Mouse (Mus musculus) limb, embryonic 11.5 days (tissue): ENCODE measurements around the gene Il6ra. TPM values are rescaled to one million over a fixed set of nuclear protein-coding genes. Genes with fewer than 3 reads are reported as not detected.

Source experiments
- ATAC-seq: fragments of 200-750 bp; cut with Nextera tagmentation; 2 replicates; pipeline ENCODE4 v1.8.0; 2017; ENCODE audit warnings: low read depth; ENCODE audit not compliant: insufficient number of reproducible peaks, low FRiP score, low TSS enrichment
- DNase-seq: peaks from one replicate; pipeline ENCODE4 v3.0.0-alpha.2; 2015; ENCODE audit warnings: low spot score
- H3K27ac ChIP-seq: fragments of 300-500 bp; sonication (generic); replicated peaks from 2 replicates; pipeline ENCODE4 v1.5.1; 2014; ENCODE audit warnings: low read depth, mild to moderate bottlenecking, low read length
- H3K27me3 ChIP-seq: fragments of 300-500 bp; sonication (generic); 2 replicates; pipeline ENCODE4 v1.6.1; 2014; ENCODE audit warnings: mild to moderate bottlenecking, low read length, mixed read lengths; ENCODE audit not compliant: control insufficient read depth, insufficient read depth
- H3K36me3 ChIP-seq: fragments of 300-500 bp; sonication (generic); 2 replicates; pipeline ENCODE4 v1.6.1; 2014; ENCODE audit warnings: mild to moderate bottlenecking, low read length, moderate library complexity, mixed read lengths; ENCODE audit not compliant: control insufficient read depth, insufficient read depth
- H3K4me1 ChIP-seq: fragments of 300-500 bp; sonication (generic); 2 replicates; pipeline ENCODE4 v1.6.1; 2014; ENCODE audit warnings: low read length, mixed read lengths; ENCODE audit not compliant: control insufficient read depth, insufficient read depth
- H3K4me2 ChIP-seq: fragments of 300-500 bp; sonication (generic); 2 replicates; pipeline ENCODE4 v1.6.1; 2014; ENCODE audit warnings: low read depth, mild to moderate bottlenecking, moderate library complexity; ENCODE audit not compliant: severe bottlenecking
- H3K4me3 ChIP-seq: fragments of 300-500 bp; sonication (generic); 2 replicates; pipeline ENCODE4 v1.5.1; 2014; ENCODE audit warnings: low read depth, low read length
- H3K9ac ChIP-seq: fragments of 300-500 bp; sonication (generic); 2 replicates; pipeline ENCODE4 v1.6.1; 2014; ENCODE audit warnings: mild to moderate bottlenecking, low read length
- H3K9me3 ChIP-seq: fragments of 300-500 bp; sonication (generic); 2 replicates; pipeline ENCODE4 v1.6.1; 2016; ENCODE audit warnings: low read length; ENCODE audit not compliant: control insufficient read depth
- WGBS: fragments of 180-500 bp; shearing (Covaris S2); extraction: QIAGEN DNeasy Blood & Tissue Kit; methylation state at CpG from one replicate; pipeline ENCODE4 v1.1.7; 2014; 5-methylcytosine and 5-hydroxymethylcytosine counted together
- polyA plus RNA-seq: library from polyadenylated mRNA; unstranded; fragments of >200 nt; fragmentation: Nextera tagmentation; extraction: Ambion mirVana; gene quantifications from 2 replicates; pipeline ENCODE4 v1.2.1, GENCODE M21; 2014

The Il6ra gene
- polyA plus RNA-seq, 1 experiment from 2014 or later, result 0.40 TPM

DNA sequence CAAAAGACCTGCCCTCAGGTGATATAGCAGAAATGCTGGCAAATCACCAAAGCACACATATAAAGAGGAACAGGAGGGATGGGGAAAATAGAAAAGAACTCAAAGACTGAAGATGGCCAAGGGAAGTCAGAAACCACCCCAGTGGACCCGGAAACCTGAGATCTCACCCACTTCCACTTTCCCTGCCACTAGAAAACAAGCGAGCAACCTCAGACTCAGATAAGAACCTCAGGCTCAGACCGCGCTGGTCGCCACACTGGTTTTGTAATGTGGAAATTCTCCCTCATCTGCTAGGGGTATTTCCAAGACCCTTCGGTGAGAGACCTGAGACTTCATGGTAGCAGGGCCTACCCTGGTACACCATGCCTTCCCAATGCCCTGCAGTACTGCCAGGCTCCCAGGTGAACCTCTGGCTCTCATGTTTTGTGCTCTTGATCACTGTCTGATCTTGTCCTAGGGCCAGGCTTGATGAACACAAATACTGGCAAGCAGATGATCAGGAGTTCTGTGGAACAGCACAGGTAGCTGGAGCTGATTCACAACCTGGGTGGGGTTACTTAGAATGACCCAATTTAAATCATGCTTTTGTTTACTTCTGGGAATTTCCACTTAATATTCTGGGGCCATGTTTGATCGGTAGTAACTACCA lies 25.3 kb downstream of the Il6ra start:
- 93% methylated on average over 7 of the region's 7 CpGs for WGBS
- H3K27ac ChIP-seq, result no peak overlapping the region
- H3K4me2 ChIP-seq, result no peak overlapping the region
- peaks cover 5% of the 10 kb centered on the region for H3K4me1 ChIP-seq
- no peak overlapping the region for H3K9ac ChIP-seq
- no peak overlapping the region for H3K4me3 ChIP-seq
- H3K36me3 ChIP-seq, result no peaks in the 10 kb centered on the region
- no peaks in the 10 kb centered on the region for H3K9me3 ChIP-seq
- no peaks in the 10 kb centered on the region for H3K27me3 ChIP-seq
- ATAC-seq, result no peak
- DNase-seq, result no peak

DNA sequence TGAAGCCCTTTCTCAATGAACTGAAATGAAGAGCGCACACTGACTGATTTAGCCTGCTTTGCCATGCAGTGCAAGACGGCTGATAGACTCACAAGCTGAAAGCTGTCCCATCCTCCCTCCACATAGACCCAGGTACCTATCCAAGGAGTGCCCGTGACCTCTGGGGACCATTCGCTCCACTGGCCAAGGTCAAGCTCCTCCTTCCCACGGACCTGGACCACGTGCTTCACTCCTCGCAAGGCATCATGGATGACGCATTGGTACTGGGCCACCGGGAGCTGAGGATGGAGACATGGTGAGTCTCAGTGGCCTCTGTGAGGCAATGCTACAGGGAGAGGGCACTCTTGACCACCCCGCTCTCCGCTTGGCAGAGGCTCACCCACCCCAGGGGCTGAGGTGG lies 27.2 kb downstream of the Il6ra start:
- Histone ChIP-seq H3K36me3 (no peaks in the 10 kb centered on the region), H3K27ac (no peak overlapping the region), H3K4me3 (no peak overlapping the region), H3K9me3 (no peaks in the 10 kb centered on the region), H3K4me2 (no peak overlapping the region), H3K9ac (no peak overlapping the region), H3K27me3 (no peaks in the 10 kb centered on the region), H3K4me1 (peaks cover 5% of the 10 kb centered on the region)
- 92% methylated on average over 11 of the region's 11 CpGs for WGBS
- DNase-seq (no peak), ATAC-seq (no peak)

- ATAC-seq (no peak), DNase-seq (no peak)
- Histone ChIP-seq H3K9me3 (no peaks in the 10 kb centered on the region), H3K9ac (no peak overlapping the region), H3K4me2 (no peak overlapping the region), H3K36me3 (no peaks in the 10 kb centered on the region), H3K27me3 (no peaks in the 10 kb centered on the region), H3K4me1 (no peaks in the 10 kb centered on the region), H3K4me3 (no peak overlapping the region), H3K27ac (no peak overlapping the region)
- 83% methylated on average over 4 of the region's 4 CpGs for WGBS
Observed at GRCm38 (mm10) chr3:89883582-89884041, 29.4 kb downstream of the Il6ra start.

DNA sequence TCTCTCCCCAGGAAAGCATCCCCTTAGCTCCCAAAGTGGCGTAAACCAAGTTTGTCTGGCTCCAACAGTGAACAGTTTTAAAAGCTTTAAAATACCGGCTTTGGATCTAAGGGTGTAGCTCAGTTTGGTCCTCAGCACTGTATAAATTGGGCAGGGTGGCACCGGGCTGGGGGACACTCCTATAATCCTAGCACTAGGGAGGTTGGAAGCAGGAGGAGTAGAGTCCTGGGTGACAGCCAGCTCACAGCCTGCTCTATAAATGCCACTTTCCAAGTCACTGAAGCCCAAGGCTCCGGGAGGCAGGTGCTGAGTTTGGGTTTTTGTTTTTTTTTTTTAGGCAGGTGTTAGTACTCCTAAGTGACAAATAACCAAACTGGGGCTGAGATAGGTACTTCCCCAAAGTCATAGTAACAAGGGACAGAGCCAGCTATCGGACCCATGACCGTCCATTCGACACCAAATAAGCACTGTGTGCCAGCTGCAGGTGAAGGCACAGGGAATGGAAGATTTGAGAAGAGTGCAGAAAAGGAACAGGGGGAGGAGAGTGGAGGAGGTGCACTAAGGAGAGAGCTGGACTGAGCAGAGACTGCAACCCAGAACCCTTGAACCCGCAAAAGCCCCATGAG lies 30.3 kb downstream of the Il6ra start:
- Histone ChIP-seq H3K36me3 (no peaks in the 10 kb centered on the region), H3K4me3 (no peak overlapping the region), H3K27ac (no peak overlapping the region), H3K9me3 (no peaks in the 10 kb centered on the region), H3K9ac (no peak overlapping the region), H3K27me3 (no peaks in the 10 kb centered on the region), H3K4me2 (no peak overlapping the region), H3K4me1 (no peaks in the 10 kb centered on the region)
- 75% methylated on average over 8 of the region's 8 CpGs for WGBS
- no peak for DNase-seq
- no peak for ATAC-seq

DNA sequence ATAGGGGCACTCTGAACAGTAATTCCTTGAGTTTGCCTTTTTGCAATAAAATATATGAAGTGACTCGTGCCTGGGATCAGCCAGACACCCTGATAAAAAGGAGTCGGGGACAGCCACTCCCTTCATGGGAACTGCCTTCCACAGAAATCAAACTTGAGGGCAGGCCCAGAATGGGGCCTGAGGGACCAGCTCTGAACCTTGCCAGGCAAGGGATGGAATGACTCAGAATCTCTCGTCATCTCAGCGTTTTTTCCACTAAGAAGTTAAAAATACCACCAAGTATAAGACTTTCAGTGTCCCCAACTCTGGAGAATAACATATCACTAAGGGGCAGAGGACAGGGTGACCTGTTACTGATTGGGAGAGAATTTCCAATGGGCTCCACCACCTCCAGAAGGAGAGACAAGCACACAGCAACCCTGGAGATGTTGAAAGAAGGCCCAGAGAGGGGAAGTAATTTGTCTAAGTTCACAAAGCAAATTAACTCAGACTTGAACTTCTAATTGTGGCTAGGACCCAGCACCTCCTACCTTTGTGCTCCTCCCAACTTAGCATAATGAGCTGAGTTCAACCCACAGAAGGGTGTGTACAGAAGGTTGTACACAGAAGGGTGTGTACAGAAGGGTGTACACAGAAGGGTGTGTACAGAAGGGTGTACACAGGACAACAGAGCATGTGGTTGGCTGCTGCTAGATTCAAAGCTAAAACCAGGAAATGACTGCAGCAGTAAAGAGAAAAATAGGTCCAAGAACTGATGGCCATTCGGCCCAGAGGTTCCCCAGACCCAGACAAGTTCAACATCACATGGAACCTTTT lies 32.8 kb downstream of the Il6ra start:
- WGBS, result 77% methylated on average over 5 of the region's 5 CpGs
- no peak for ATAC-seq
- no peak overlapping the region for H3K27ac ChIP-seq
- H3K9ac ChIP-seq, result no peak overlapping the region
- no peaks in the 10 kb centered on the region for H3K9me3 ChIP-seq
- no peaks in the 10 kb centered on the region for H3K27me3 ChIP-seq
- H3K4me2 ChIP-seq, result no peak overlapping the region
- no peak for DNase-seq
- H3K4me1 ChIP-seq, result no peaks in the 10 kb centered on the region
- H3K36me3 ChIP-seq, result no peaks in the 10 kb centered on the region
- no peak overlapping the region for H3K4me3 ChIP-seq

GRCm38 (mm10) chr3:89879326-89879725 lies 33.7 kb downstream of the Il6ra start:
- Histone ChIP-seq H3K9me3 (no peaks in the 10 kb centered on the region), H3K27me3 (no peaks in the 10 kb centered on the region), H3K4me1 (no peaks in the 10 kb centered on the region), H3K27ac (no peak overlapping the region), H3K36me3 (no peaks in the 10 kb centered on the region), H3K4me3 (no peak overlapping the region), H3K9ac (no peak overlapping the region), H3K4me2 (no peak overlapping the region)
- 69% methylated on average over 3 of the region's 3 CpGs for WGBS
- no peak for DNase-seq
- ATAC-seq, result no peak

- WGBS, result 58% methylated on average over 3 of the region's 3 CpGs
- H3K9me3 ChIP-seq, result no peaks in the 10 kb centered on the region
- no peaks in the 10 kb centered on the region for H3K27me3 ChIP-seq
- H3K4me2 ChIP-seq, result no peak overlapping the region
- no peak overlapping the region for H3K4me3 ChIP-seq
- no peaks in the 10 kb centered on the region for H3K4me1 ChIP-seq
- DNase-seq, result no peak
- ATAC-seq, result no peak
- no peaks in the 10 kb centered on the region for H3K36me3 ChIP-seq
- H3K27ac ChIP-seq, result no peak overlapping the region
- no peak overlapping the region for H3K9ac ChIP-seq
Observed at GRCm38 (mm10) chr3:89878456-89878855, 34.5 kb downstream of the Il6ra start.

DNA sequence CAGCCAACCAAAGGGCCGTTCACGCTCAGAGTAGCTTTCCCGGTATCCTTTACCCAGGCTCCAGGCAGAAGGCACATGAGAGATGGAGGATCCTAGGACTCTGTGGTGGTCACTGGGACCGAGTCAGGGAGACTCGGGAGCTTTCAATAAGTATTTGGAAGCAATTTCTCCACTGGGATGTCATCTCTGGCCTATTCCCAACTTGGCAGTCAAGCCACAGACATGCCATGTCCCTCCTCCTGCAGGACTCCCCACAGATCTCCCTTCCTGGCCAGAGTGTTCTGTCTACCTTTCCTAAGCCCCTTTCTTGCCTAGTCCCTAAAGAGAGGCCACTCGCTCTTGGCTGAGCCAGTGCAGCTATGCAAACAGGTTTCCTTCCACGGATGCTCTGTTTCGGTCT lies 35.9 kb downstream of the Il6ra start:
- WGBS, result 86% methylated on average over 8 of the region's 8 CpGs
- Histone ChIP-seq H3K9ac (no peak overlapping the region), H3K27ac (no peak overlapping the region), H3K4me2 (no peak overlapping the region), H3K36me3 (no peaks in the 10 kb centered on the region), H3K4me3 (no peak overlapping the region), H3K4me1 (no peaks in the 10 kb centered on the region), H3K9me3 (no peaks in the 10 kb centered on the region), H3K27me3 (no peaks in the 10 kb centered on the region)
- DNase-seq (no peak), ATAC-seq (no peak)
